Mouse (Mus musculus) effector memory CD4-positive, alpha-beta T cell, adult 7 months (primary cell): Measurements from ENCODE around the gene Szrd1. TPM values are rescaled to one million over a fixed set of nuclear protein-coding genes. Genes with fewer than 3 reads are reported as not detected.

Source experiments
- polyA plus RNA-seq: library from polyadenylated mRNA; unstranded; fragments of 100-300 nt; shearing (Covaris generic); gene quantifications from one replicate; pipeline ENCODE4 v1.2.1, GENCODE M21; 2017

Gene Szrd1
- polyA plus RNA-seq, result 54.4 TPM

DNA sequence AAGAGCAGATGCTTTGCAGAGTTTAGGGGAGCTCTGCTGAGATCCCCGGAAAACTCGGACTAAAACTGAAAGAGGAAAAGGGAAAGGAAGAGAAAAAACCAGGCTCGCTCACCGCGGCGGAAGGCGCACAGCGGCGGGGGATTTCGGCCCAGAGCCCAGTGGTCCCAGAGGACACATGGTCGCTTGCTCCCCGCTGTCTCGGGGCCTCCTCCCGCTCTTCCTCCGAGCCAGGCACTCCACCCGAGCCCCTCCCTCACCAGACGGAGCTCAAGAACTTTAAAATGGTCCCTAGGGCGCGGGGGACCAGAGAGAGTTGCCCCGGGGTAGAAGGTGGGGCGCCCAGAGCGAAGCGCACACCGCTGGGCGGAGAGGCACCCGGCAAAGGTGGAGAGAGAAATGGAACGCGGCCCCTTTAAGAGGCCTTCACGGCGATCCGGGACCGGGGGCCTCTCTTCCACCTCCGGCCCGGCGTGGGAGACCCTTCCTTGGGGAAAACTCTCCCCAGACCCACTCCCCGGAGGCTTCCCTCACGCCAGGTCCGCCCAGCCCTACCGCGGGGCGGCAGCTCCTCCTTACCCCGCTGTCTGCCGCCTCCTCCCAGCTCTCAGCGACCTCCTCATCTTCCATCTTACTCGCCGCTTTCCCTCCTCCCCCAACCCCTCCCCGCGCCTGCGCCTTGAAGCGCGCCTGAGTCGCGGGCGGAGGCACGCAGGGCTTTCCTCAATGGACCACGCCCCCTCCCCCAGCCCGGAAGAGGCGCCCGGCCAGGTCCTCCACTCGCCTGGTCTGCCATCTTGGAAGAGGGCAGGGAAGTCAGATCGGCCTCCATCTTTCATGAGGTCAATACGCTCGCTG, at the start of gene Szrd1:
Szrd1 (minus strand) TSS at position 660 of the 855 bp plus-strand sequence.

GRCm38 (mm10) chr4:141147112-141148008, 7.8 kb upstream of the Szrd1 start, which contains the start of gene Fbxo42:
TSS of gene Fbxo42 (plus strand) at chr4:141147913.

GRCm38 (mm10) chr4:141088033-141088432, 51.5 kb downstream of the Szrd1 start, which contains the start of gene Spata21:
TSS of gene Spata21 (plus strand) at chr4:141088333.

DNA sequence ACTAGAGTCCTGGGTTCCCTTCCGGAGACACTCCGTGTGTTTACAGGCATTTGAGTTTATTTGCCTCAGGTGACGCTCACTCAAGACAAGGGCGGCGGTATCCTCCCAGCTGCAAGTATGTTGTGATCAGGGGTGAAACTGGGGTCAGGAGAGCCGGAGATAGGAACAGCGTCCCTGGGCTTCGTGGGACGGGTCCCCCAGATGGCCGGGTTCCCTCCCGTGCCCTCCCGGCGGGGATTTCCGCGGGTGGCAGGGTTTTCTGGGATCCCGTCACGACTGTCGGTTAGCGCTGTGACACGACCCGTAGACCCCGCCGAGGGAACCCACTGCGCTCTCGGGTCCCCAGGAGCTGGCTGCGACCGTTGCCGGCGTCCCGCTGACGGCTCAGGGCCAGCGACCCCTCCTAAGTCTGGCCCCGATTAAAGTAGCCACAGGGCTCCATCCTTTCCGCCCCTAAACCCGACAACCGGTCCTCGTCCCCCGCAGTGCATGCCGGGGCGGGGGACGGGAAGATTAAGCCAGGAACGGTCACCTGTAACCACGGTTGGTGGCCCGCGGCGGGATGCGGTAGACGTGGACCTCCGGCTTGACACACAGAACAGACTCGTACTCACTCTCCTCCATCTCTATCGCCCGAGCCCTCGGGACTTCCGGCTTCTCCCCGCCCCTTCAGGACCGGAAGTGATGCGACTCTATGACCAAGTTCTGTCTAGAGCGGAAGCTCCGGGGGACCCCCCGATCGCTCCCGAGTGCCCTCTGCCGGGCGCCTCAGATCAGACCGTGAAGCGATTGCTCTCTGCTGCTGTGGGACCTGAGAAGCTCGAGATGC, 61.7 kb downstream of the Szrd1 start, which contains the start of gene Necap2:
Necap2 (minus strand) TSS at position 677 of the 829 bp plus-strand sequence.

Other genes starting within 250 kb of the Szrd1 start
- 15.8 TPM for gene Padi2, start 233.4 kb downstream of the Szrd1 start, polyA plus RNA-seq
- gene Sdhb, start 178.6 kb downstream of the Szrd1 start, polyA plus RNA-seq, result 159 TPM
- gene Atp13a2, start 152.9 kb downstream of the Szrd1 start, polyA plus RNA-seq, result 27.3 TPM
- not detected for gene Mfap2, start 129.4 kb downstream of the Szrd1 start, polyA plus RNA-seq
- gene Crocc, start 79.2 kb downstream of the Szrd1 start, polyA plus RNA-seq, result 3.8 TPM
- 131 TPM for gene Necap2, start 61.4 kb downstream of the Szrd1 start, polyA plus RNA-seq
- 0.60 TPM for gene Spata21, start 51.4 kb downstream of the Szrd1 start, polyA plus RNA-seq
- gene Fbxo42, start 8.1 kb upstream of the Szrd1 start, polyA plus RNA-seq, result 26.0 TPM
- 1.6 TPM for gene Rsg1, start 74.2 kb upstream of the Szrd1 start, polyA plus RNA-seq
- gene Arhgef19, start 99.7 kb upstream of the Szrd1 start, polyA plus RNA-seq, result 0.22 TPM
- not detected for gene Epha2, start 161.5 kb upstream of the Szrd1 start, polyA plus RNA-seq
- not detected for gene Fam131c, start 228.4 kb upstream of the Szrd1 start, polyA plus RNA-seq